Mouse (Mus musculus): ENCODE results near the gene Dgkg.

- TF ChIP-seq CTCF (IDR thresholded peaks at IDR 0.05; ENCODE audit: insufficient read depth, low read length) (no peak), POLR2A (IDR thresholded peaks at IDR 0.05; ENCODE audit: borderline replicate concordance, extremely low read depth, low read depth, low read length) (no peak)
These were observed 31.6 kb downstream of the Dgkg start for GRCm38 (mm10) chr16:22625412-22625811.

Data from lung, adult 2 months (tissue).